Mouse (Mus musculus) retina, postnatal 1 day (tissue): ENCODE results near the gene A830031A19Rik.

Experiments used
- DNase-seq: peaks from one replicate; pipeline ENCODE4 v3.0.0-alpha.2; 2012

Gene A830031A19Rik

GRCm38 (mm10) chr11:24076127-24076650 is 1.3 kb upstream of the A830031A19Rik start:
- peak; percentile 90 for DNase-seq

GRCm38 (mm10) chr11:24075486-24076126 is 752 bp upstream of the A830031A19Rik start:
- no peak for DNase-seq

- DNase-seq, result no peak
Observed at GRCm38 (mm10) chr11:24074021-24074591, 748 bp downstream of the A830031A19Rik start.

- no peak for DNase-seq
Observed at GRCm38 (mm10) chr11:24065313-24065712, 9.5 kb downstream of the A830031A19Rik start.

GRCm38 (mm10) chr11:24064221-24064620 is 10.6 kb downstream of the A830031A19Rik start:
- no peak for DNase-seq

- DNase-seq, result no peak
Observed at GRCm38 (mm10) chr11:24062495-24063096, 12.3 kb downstream of the A830031A19Rik start.

GRCm38 (mm10) chr11:24061819-24062218 is 13.0 kb downstream of the A830031A19Rik start:
- DNase-seq, result peak; percentile 62

GRCm38 (mm10) chr11:24060428-24060827 is 14.4 kb downstream of the A830031A19Rik start:
- DNase-seq, result peak; percentile 75

GRCm38 (mm10) chr11:24059137-24059536 is 15.7 kb downstream of the A830031A19Rik start:
- DNase-seq, result no peak

GRCm38 (mm10) chr11:24052882-24053281 is 22.0 kb downstream of the A830031A19Rik start:
- DNase-seq, result peak; percentile 40

- DNase-seq, result no peak
Observed at GRCm38 (mm10) chr11:24050032-24050757, 24.7 kb downstream of the A830031A19Rik start.

GRCm38 (mm10) chr11:24049226-24050031 is 25.4 kb downstream of the A830031A19Rik start:
- peak; percentile 84 for DNase-seq

- DNase-seq, result no peak
Observed at GRCm38 (mm10) chr11:24044025-24044424, 30.8 kb downstream of the A830031A19Rik start.

- no peak for DNase-seq
Observed at GRCm38 (mm10) chr11:24020760-24021159, 54.1 kb downstream of the A830031A19Rik start.

GRCm38 (mm10) chr11:24018783-24019182 is 56.1 kb downstream of the A830031A19Rik start:
- DNase-seq, result no peak

GRCm38 (mm10) chr11:24016647-24017179 is 58.1 kb downstream of the A830031A19Rik start:
- no peak for DNase-seq

- DNase-seq, result no peak
Observed at GRCm38 (mm10) chr11:24016049-24016448, 58.8 kb downstream of the A830031A19Rik start.

- no peak for DNase-seq
Observed at GRCm38 (mm10) chr11:24014642-24015041, 60.2 kb downstream of the A830031A19Rik start.

GRCm38 (mm10) chr11:24012301-24012700 is 62.6 kb downstream of the A830031A19Rik start:
- no peak for DNase-seq

- no peak for DNase-seq
Observed at GRCm38 (mm10) chr11:24008976-24009375, 65.9 kb downstream of the A830031A19Rik start.

- DNase-seq, result peak; percentile 59
Observed at GRCm38 (mm10) chr11:24008244-24008643, 66.6 kb downstream of the A830031A19Rik start.
